Mouse (Mus musculus): ENCODE measurements at regions not wholly inside any gene's neighbourhood (a gene's known extent, or its start where the extent isn't known, plus 50 kb on each side); places are given as distances from the start of the nearest gene placed in this dataset.

DNA sequence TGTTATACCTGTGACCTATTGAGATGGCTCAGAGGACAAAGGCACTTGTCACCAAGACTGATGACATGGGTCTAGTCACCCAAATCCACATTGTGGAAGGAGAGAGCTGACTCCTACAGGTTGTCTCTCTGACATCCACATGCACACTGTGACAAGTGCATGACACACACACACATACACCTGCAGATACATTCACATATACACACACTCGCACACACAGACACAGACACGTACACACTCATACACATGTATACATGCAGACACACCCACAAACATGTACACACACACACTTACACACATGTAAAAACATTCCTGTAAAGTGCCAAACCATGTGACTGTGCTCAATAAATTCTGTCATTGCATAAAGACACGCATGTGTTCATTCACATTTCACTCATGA lies 287.3 kb upstream of the Myo3a start:
- no peak overlapping the region for H3ac ChIP-seq (ENCODE audit: control insufficient read depth, insufficient read length)
- TF ChIP-seq POLR2AphosphoS2 (IDR thresholded peaks at IDR 0.05; ENCODE audit: insufficient read length, low read depth) = no peak

GRCm38 (mm10) chr2:21940797-21941487 lies 286.4 kb upstream of the Myo3a start:
- Histone ChIP-seq H3K79me2 (ENCODE audit: control insufficient read depth, insufficient read depth) (no peaks in the 10 kb centered on the region), H3K27me3 (ENCODE audit: control insufficient read depth, insufficient read depth, insufficient read length) (no peaks in the 10 kb centered on the region), H3K4me3 (no peak overlapping the region), H3K36me3 (ENCODE audit: control insufficient read depth, insufficient read depth) (no peaks in the 10 kb centered on the region), H3ac (ENCODE audit: control insufficient read depth, insufficient read length) (no peak overlapping the region), H3K4me2 (ENCODE audit: low read depth) (no peak overlapping the region)
- TF ChIP-seq USF1 (IDR thresholded peaks at IDR 0.05; ENCODE audit: low read depth) (peak; percentile 14), MYOG (IDR thresholded peaks at IDR 0.05; ENCODE audit: control insufficient read depth in 1 of 3, insufficient read depth in 1 of 3, insufficient read length in 2 of 3, low read depth in 2 of 3) (no peak), POLR2AphosphoS2 (IDR thresholded peaks at IDR 0.05; ENCODE audit: insufficient read length, low read depth) (no peak)

More for the DNA sequence above, 287.3 kb upstream of the Myo3a start:
- no peaks in the 10 kb centered on the region for H3K36me3 ChIP-seq (ENCODE audit: control insufficient read depth, insufficient read depth)
- H3K79me2 ChIP-seq (ENCODE audit: control insufficient read depth, insufficient read depth) = no peaks in the 10 kb centered on the region
- H3K4me3 ChIP-seq = no peak overlapping the region
- H3K4me2 ChIP-seq (ENCODE audit: low read depth) = no peak overlapping the region
- H3K27me3 ChIP-seq (ENCODE audit: control insufficient read depth, insufficient read depth, insufficient read length) = no peaks in the 10 kb centered on the region

DNA sequence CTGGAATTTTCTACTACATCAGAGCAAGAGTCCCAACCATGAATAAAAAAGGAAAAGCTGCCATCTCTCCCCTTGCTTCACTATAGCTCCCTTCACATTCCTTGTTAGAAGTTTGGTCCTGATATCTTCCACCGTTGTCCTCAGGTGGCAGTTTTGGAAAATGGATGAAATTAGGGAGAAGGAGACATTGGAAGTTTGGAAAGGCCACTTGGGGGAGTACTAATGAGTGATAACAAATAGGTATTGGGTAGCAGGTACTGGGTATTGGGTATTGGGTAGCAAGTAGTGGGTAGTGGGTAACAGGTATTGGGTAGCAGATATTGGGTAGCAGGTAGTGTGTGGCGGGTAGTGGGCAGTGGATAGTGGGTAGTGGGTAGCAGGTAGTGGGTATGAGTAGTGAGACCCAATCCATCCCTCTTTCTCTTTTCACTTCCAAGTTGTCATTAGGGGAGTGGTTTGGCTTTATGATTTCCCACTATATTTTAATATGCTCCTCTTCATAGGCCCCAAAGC lies 285.8 kb upstream of the Myo3a start:
- H3ac ChIP-seq (ENCODE audit: control insufficient read depth, insufficient read length) = no peak overlapping the region
- TF ChIP-seq POLR2AphosphoS2 (IDR thresholded peaks at IDR 0.05; ENCODE audit: insufficient read length, low read depth) (no peak), E2F4 (IDR thresholded peaks at IDR 0.05; ENCODE audit: insufficient read depth) (no peak), SRF (IDR thresholded peaks at IDR 0.05; ENCODE audit: control insufficient read depth, insufficient read length, low read depth) (no peak), CEBPB (IDR thresholded peaks at IDR 0.05; ENCODE audit: insufficient read depth, poor library complexity, severe bottlenecking) (no peak), USF1 (IDR thresholded peaks at IDR 0.05; ENCODE audit: low read depth) (no peak), TCF12 (IDR thresholded peaks at IDR 0.05; ENCODE audit: insufficient read depth, poor library complexity, severe bottlenecking) (no peak), MAX (IDR thresholded peaks at IDR 0.05; ENCODE audit: low read depth) (no peak), POLR2A (IDR thresholded peaks at IDR 0.05; ENCODE audit: insufficient read length, low read depth) (no peak), REST (IDR thresholded peaks at IDR 0.05; ENCODE audit: insufficient read depth, insufficient read length) (no peak), MYOD1 (IDR thresholded peaks at IDR 0.05; ENCODE audit: control insufficient read depth in 1 of 3, insufficient read length in 2 of 3, low read depth in 2 of 3) (no peak), MYOG (IDR thresholded peaks at IDR 0.05; ENCODE audit: control insufficient read depth in 1 of 3, insufficient read depth in 1 of 3, insufficient read length in 2 of 3, low read depth in 2 of 3) (no peak), TCF3 (IDR thresholded peaks at IDR 0.05; ENCODE audit: insufficient read length, low read depth) (no peak)
- no peak overlapping the region for H3K4me3 ChIP-seq
- H3K4me2 ChIP-seq (ENCODE audit: low read depth) = no peak overlapping the region
- no peaks in the 10 kb centered on the region for H3K27me3 ChIP-seq (ENCODE audit: control insufficient read depth, insufficient read depth, insufficient read length)
- H3K79me2 ChIP-seq (ENCODE audit: control insufficient read depth, insufficient read depth) = no peaks in the 10 kb centered on the region
- no peaks in the 10 kb centered on the region for H3K36me3 ChIP-seq (ENCODE audit: control insufficient read depth, insufficient read depth)

GRCm38 (mm10) chr2:21943676-21944075 lies 283.6 kb upstream of the Myo3a start:
- TF ChIP-seq TCF3 (IDR thresholded peaks at IDR 0.05; ENCODE audit: insufficient read length, low read depth) (no peak), MAX (IDR thresholded peaks at IDR 0.05; ENCODE audit: low read depth) (no peak), E2F4 (IDR thresholded peaks at IDR 0.05; ENCODE audit: insufficient read depth) (no peak), SRF (IDR thresholded peaks at IDR 0.05; ENCODE audit: control insufficient read depth, insufficient read length, low read depth) (no peak), MYOG (IDR thresholded peaks at IDR 0.05; ENCODE audit: control insufficient read depth in 1 of 3, insufficient read depth in 1 of 3, insufficient read length in 2 of 3, low read depth in 2 of 3) (no peak), POLR2A (IDR thresholded peaks at IDR 0.05; ENCODE audit: insufficient read length, low read depth) (no peak), MYOD1 (IDR thresholded peaks at IDR 0.05; ENCODE audit: control insufficient read depth in 1 of 3, insufficient read length in 2 of 3, low read depth in 2 of 3) (no peak), TCF12 (IDR thresholded peaks at IDR 0.05; ENCODE audit: insufficient read depth, poor library complexity, severe bottlenecking) (no peak), CEBPB (IDR thresholded peaks at IDR 0.05; ENCODE audit: insufficient read depth, poor library complexity, severe bottlenecking) (no peak), POLR2AphosphoS2 (IDR thresholded peaks at IDR 0.05; ENCODE audit: insufficient read length, low read depth) (no peak), REST (IDR thresholded peaks at IDR 0.05; ENCODE audit: insufficient read depth, insufficient read length) (no peak), USF1 (IDR thresholded peaks at IDR 0.05; ENCODE audit: low read depth) (no peak)
- H3K4me3 ChIP-seq = no peak overlapping the region
- no peaks in the 10 kb centered on the region for H3K27me3 ChIP-seq (ENCODE audit: control insufficient read depth, insufficient read depth, insufficient read length)
- H3K79me2 ChIP-seq (ENCODE audit: control insufficient read depth, insufficient read depth) = no peaks in the 10 kb centered on the region
- H3K36me3 ChIP-seq (ENCODE audit: control insufficient read depth, insufficient read depth) = no peaks in the 10 kb centered on the region
- no peak overlapping the region for H3K4me2 ChIP-seq (ENCODE audit: low read depth)
- no peak overlapping the region for H3ac ChIP-seq (ENCODE audit: control insufficient read depth, insufficient read length)

- Histone ChIP-seq H3ac (ENCODE audit: control insufficient read depth, insufficient read length) (no peak overlapping the region), H3K79me2 (ENCODE audit: control insufficient read depth, insufficient read depth) (no peaks in the 10 kb centered on the region), H3K27me3 (ENCODE audit: control insufficient read depth, insufficient read depth, insufficient read length) (no peaks in the 10 kb centered on the region), H3K36me3 (ENCODE audit: control insufficient read depth, insufficient read depth) (no peaks in the 10 kb centered on the region), H3K4me2 (ENCODE audit: low read depth) (no peak overlapping the region), H3K4me3 (no peak overlapping the region)
- TF ChIP-seq MYOG (IDR thresholded peaks at IDR 0.05; ENCODE audit: control insufficient read depth in 1 of 3, insufficient read depth in 1 of 3, insufficient read length in 2 of 3, low read depth in 2 of 3) (no peak), CEBPB (IDR thresholded peaks at IDR 0.05; ENCODE audit: insufficient read depth, poor library complexity, severe bottlenecking) (no peak), MAX (IDR thresholded peaks at IDR 0.05; ENCODE audit: low read depth) (no peak), USF1 (IDR thresholded peaks at IDR 0.05; ENCODE audit: low read depth) (no peak), MYOD1 (IDR thresholded peaks at IDR 0.05; ENCODE audit: control insufficient read depth in 1 of 3, insufficient read length in 2 of 3, low read depth in 2 of 3) (no peak)
Measured at GRCm38 (mm10) chr2:21946484-21946883, 280.8 kb upstream of the Myo3a start.

Data from myocyte (in vitro differentiated cells).